Mouse (Mus musculus) kidney, postnatal 14 days (tissue): ENCODE results near the gene Omt2b.
A peak's percentile ranks its signal among the peaks of the same experiment; 100 is the strongest.
"Not testable (repeated sequence)": the region's sequence is repeated elsewhere in the genome, so short reads cannot be mapped to it uniquely, and the experiment has no call there.

ENCODE experiments used
- DNase-seq: peaks from one replicate; pipeline ENCODE4 v3.0.0; 2022; ENCODE audit warnings: mixed read lengths

Omt2b gene

DNA sequence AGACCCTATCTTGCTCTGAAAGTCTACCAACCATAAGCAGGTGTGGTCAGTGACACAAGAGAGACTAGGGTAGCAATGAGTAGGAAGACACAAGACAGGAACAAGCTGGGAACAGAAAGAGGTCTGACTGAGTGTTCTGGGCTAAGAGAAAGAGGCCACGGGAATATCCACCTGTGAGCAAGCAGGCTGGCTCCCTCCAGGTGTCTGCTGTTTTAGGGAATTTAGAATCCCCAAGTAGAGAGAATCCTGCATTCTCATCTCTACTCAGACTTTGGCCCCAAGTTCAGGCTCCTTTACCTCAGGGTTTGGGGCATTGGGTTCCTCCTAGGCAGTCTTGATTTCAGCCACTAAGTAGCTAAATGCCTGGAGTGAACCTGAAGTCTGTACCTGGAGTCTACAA is at the start of gene Omt2b:
Gene Omt2b, plus strand, starts transcription at position 301 of the 400 bp plus-strand sequence.
- DNase-seq, result not testable (repeated sequence)

DNA sequence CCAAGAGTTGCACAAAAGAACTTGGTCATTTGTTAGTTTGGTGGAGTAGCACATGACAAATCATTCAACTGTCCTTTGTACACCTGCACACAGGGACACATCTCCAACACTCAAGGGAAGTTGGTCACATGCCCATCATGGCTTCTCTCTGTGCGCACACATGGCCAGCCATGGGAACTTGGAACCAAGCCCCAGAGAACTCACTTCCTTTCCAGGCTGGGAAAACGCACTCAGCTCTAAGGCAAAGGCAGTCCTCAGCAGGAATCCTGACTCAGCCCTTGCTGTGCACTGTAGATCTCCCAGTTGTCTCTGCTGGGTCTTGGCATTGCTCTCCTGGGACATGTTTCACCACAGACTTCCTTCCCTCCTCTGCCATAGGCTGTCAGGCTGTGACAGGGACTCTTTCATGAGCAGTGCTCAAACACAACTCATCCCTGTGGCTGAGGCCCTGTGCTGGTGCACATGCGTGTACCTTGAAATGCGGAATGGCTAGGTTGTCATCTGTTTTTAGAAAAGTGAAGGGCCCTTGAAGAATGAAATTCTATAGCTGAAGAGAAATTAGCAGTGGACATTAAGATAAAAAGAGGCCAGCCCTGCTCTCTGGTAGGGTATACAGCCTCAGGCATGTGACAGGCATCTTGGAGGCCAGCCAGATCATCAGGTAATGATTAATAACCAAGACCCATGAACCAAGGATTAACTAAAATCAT is 45.2 kb upstream of the Omt2b start:
- DNase-seq, result peak; percentile 78

DNA sequence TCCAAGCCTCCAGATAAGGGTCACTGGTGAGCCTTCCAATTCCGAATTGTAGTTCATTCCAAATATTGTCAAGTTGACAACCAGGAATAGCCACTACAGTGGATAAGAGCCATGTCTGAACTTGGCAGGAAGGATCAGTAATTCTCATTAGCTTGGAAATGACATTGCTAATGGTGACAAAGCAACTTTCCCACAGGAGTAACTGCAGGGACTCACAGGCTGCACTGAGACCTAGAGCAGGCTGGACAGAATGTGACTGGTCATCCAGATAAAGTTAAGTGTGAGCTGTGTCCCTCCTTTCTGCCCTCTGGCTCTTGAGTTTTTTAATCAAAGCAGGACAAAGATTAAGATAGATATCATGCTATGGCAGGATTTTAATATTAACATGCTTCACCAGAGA is 38.3 kb upstream of the Omt2b start:
- not testable (repeated sequence) for DNase-seq

DNA sequence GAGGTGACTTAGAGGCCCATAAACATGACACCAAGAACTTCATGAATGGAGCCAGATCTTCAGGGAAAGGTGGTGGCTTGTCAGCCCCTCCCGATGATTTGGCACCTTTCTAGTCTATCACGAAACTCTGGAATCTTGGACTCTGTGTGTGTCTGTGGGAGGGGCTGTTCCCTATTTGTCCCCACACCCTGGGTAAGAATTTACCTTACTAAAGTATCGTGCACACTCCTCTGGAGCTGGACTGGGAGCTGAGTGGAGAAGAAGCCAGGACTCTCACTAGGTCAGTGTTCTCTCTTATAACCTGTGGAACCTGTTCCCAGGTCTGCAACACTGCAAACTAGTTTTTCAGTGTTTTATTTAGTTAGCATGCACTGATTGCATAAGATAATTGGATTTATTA is 37.7 kb upstream of the Omt2b start, which contains the start of gene Gm10639:
Gene Gm10639, plus strand, starts transcription at position 201 of the 400 bp plus-strand sequence.
- not testable (repeated sequence) for DNase-seq

DNA sequence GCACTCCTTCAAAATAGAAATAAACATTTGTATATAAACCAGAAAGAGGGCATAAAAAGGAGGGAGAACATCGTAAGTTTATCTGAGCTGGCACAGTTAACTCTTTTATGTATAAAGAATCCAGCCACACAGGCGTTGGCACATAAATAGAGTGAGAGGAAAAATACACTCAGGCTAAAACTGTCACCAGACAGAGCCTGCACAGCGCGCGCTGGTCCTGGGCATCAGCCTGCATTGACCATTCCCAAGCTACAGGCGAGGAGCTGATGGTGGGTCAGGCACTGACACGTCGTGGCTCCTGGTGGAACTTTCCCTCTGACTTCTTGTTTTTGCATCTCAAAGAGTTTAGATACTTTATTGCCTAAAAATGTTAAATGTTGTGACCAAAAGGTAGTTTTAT is 34.9 kb upstream of the Omt2b start:
- DNase-seq, result not testable (repeated sequence)

DNA sequence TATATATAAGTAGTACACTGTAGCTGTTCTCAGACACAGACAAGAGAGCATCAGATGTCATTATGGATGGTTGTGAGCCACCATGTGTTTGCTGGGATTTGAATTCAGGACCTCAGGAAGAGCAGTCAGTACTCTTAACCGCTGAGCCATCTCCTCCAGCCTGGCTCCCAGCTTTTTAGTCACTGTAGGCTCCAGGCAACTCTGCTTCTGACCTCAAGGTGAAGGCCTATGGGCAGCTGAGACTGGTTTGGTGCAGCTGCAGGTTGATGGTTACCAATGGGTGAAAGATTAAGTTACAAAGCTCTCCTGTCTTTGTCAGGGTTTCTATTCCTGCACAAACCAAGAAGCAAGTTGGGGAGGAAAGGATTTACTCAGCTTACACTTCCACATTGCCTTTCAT is 33.7 kb upstream of the Omt2b start:
- DNase-seq, result peak; percentile 5

DNA sequence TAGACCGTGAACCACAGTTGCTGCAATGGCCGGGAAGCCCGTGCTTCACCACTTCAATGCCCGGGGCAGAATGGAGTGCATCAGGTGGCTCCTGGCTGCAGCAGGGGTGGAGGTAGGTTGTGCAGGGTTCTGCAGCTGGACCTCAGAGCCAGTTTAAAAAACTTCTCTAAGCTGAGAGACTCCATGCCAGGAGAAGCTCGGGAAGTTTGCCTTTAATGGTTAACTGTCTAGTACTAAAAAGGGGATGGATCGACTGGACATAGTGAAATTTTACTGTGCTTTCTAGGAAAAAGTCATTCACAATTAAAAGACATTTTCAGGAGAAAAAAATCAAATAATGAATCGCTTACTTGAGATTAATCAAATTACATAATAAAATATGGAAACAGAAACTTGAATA is 32.6 kb upstream of the Omt2b start:
- DNase-seq, result not testable (repeated sequence)

DNA sequence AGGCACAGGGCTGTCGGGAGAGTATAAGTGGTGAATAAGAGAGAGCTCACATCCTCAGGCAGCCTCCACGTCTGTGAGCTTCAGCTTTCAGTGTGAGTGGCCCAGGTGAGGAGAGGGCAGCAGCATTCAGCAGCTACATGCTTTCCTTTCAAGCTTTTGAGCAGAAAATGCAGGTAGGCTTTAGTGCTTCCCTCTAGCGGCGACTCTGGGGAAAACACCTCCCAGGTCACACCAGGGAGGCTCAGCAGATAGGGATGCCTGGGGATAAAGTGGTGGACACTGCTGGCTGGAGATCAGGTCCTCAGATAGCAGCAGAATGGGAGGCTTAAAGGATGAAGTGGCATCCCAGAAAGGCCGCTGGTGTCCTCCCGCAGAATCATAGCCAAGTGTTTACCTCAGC is 31.3 kb upstream of the Omt2b start:
- DNase-seq, result peak; percentile 41

DNA sequence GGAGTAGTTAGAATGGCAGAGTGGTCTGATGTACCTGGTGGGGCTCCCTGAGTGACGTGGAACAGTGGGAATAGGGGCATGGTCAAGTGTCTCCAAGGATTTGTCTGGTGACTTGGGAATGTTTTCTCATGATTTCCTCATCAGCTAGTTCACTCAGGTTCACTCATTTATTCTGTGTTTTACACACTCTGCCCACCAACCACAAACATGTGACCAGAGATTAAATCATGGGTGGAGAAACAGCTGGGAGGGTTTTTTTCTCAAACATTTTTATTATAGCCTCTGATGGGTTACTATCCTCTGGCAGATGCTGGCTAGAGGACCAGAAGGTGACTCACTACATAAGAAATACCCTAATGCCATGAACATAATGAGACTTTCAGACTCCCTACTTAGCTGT is 29.2 kb upstream of the Omt2b start:
- DNase-seq, result no peak

DNA sequence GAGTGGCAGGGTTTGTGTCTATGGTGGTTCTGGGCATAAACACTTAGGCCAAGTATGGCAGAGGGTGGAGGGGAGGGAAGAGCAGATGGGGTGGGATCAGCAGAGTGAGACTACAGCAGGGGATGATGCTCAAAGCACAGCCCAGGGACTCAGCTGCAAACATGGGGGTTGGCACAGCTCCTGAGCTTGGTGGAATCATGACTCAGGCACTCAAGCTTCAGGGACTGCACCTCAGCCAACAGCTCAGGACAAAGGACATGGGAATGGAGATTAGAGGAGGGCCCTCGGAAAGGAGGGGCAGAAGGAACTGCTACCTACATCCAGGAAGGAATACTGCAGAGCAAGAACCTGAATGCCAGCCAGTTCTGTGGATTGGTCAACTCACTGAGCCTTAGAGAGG is 28.2 kb upstream of the Omt2b start:
- DNase-seq, result not testable (repeated sequence)

DNA sequence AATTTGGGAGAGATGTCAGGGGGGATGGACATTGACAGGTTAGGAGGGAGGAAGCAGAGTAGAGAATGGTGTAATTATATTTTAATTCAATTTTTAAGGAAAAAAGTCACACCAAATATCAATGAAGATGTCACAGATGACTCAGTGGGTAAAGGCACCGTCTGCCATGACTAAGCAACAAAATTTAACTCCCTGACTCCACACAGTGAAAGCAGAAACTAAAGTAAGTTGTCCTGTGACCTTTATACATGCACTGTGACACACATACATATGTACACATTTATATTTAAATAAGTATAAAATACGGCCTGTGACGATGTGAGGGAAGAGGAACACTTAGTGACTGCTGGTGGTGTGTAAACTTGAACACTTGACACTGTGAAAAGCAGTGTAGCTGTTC is 19.3 kb upstream of the Omt2b start:
- DNase-seq, result not testable (repeated sequence)

DNA sequence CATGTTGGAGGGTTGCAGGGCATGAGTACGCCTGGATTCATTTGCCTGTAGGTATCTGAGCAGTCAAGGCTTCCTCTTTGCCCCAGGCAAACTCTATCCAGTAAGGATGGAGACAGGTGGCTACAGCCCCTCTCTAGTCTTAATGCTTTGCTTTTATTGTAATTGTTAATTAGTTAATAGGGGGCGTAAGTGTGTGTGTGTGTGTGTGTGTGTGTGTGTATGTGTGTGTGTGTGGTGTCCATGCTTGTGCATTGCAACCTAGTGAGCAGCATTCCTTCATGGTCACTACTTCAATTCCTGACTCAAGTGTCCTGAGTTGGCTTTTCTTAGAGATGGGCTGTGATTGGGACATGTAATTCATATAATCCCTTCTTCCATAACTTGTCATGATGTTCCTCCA is 12.7 kb upstream of the Omt2b start, which contains the start of gene Omt2a:
Gene Omt2a, minus strand, starts transcription at position 101 of the 400 bp plus-strand sequence.
- no peak for DNase-seq

DNA sequence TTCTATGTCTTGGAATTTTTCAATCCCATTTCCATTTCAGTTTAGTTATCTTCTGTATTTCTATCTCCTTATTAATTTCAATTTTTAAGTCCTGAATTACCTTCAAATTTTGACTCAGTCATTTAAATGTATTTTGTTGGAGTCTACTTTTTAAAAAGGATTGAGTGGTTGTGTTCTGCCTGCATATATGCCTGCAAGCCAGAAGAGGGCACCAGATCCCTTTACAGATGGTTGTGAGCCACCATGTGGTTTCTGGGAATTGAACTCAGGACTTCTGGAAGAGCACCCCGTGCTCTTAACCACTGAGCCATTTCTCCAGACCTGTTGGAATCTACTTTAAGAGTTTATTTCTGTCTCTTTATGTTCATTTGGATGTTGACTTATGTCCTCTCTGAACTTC is 7.9 kb upstream of the Omt2b start:
- DNase-seq, result no peak

DNA sequence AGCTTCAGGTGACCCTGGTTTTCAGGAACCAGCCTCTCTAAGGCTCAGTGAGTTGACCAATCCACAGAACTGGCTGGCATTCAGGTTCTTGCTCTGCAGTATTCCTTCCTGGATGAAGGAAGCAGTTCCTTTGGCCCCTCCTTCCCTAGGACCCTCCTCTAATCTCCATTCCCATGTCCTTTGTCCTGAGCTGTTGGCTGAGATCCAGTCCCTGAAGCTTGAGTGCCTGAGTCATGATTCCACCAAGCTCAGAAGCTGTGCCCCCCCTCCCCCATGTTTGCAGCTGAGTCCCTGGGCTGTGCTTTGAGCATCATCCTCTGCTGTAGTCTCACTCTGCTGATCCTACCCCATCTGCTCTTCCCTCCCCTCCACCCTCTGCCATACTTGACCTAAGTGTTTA is 9.7 kb downstream of the Omt2b start:
- peak; percentile 7 for DNase-seq

DNA sequence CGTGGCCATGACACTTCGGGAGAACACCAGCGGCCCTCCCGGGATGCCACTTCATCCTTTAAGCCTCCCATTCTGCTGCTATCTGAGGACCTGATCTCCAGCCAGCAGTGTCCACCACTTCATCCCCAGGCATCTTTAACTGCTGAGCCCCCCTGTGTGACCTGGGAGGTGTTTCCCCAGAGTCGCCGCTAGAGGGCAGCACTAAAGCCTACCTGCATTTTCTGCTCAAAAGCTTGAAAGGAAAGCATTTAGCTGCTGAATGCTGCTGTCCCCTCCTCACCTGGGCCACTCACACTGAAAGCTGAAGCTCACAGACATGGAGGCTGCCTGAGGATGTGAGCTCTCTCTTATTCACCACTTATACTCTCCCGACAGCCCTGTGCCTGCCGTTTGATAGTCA is 12.9 kb downstream of the Omt2b start:
- peak; percentile 29 for DNase-seq

DNA sequence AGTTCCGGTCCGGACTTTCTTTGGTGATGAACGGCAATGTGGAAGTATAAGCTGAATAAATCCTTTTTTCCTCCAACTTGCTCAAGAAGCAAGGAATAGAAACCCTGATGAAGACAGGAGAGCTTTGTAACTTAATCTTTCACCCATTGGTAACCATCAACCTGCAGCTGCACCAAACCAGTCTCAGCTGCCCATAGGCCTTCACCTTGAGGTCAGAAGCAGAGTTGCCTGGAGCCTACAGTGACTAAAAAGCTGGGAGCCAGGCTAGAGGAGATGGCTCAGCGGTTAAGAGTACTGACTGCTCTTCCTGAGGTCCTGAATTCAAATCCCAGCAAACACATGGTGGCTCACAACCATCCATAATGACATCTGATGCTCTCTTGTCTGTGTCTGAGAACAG is 15.1 kb downstream of the Omt2b start:
- DNase-seq, result not testable (repeated sequence)

DNA sequence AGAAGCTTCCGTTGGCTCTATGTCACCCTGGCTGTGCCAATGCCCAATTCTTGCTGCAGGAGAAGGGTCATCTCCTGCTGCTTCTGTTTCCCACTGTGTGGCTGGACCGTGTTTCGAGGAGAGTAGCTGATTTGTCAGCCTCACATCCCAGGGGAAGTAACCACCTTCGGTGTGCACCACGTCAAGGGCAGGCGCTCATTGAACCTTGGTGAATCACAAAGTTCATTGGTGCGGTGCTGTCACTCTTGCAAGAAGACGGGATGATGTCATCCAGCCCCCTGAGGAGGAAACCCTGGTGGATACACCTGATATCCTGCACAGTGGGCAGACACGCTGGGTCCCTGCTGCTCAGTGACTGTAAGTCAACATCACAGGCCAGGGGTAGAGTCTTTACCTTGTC is 15.7 kb downstream of the Omt2b start:
- DNase-seq, result not testable (repeated sequence)

DNA sequence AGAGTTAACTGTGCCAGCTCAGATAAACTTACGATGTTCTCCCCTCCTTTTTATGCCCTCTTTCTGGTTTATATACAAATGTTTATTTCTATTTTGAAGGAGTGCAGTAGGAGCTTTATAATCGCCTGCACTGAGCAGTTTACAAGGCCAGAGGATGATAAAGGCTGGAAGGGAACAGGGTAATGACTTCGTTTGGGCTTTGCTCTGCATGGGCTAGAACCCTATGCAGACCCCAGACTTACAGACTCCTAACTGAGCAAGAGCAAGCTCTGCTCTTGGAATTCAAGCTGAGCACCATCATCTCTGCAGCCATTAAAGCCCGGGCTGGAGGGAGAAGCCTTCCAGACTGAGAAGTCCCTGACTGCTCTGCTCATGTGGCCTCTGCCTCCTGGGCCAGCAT is 17.8 kb downstream of the Omt2b start:
- DNase-seq, result not testable (repeated sequence)

DNA sequence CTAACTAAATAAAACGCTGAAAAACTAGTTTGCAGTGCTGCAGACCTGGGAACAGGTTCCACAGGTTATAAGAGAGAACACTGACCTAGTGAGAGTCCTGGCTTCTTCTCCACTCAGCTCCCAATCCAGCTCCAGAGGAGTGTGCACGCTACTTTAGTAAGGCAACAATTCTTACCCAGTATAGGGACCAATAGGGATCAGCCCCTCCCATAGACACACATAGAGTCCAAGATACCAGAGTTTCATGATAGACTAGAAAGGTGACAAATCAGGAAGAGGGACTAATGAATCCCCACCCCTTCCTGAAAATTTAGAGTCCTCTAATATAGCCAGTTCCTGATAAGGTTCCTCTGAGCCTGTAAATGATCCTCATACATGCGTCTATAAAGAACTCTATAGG is 19.6 kb downstream of the Omt2b start:
- peak; percentile 6 for DNase-seq

DNA sequence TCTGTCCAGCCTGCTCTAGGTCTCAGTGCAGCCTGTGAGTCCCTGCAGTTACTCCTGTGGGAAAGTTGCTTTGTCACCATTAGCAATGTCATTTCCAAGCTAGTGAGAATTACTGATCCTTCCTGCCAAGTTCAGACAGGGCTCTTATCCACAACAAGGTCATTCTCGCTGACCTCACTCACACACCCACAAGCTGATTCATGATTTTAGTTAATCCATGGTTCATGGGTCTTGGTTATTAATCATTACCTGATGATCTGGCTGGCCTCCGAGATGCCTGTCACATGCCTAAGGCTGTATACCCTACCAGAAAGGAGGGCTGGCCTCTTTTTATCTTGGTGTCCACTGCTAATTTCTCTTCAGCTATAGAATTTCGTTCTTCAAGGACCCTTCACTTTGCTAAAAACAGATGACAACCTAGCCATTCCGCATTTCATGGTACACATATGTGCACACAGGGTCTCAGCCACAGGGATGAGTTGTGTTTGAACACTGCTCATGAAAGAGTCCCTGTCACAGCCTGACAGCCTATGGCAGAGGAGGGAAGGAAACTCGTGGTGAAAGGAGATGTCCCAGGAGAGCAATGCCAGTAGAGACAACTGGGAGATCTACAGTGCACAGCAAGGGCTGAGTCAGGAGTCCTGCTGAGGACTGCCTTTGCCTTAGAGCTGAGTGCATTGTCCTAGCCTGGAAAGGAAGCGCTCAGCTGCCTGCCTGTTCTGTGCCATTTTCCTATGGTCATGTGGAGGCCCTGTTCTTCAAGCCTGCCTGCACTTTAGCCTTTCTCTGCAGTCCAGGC is 21.0 kb downstream of the Omt2b start:
- DNase-seq, result peak; percentile 86

DNA sequence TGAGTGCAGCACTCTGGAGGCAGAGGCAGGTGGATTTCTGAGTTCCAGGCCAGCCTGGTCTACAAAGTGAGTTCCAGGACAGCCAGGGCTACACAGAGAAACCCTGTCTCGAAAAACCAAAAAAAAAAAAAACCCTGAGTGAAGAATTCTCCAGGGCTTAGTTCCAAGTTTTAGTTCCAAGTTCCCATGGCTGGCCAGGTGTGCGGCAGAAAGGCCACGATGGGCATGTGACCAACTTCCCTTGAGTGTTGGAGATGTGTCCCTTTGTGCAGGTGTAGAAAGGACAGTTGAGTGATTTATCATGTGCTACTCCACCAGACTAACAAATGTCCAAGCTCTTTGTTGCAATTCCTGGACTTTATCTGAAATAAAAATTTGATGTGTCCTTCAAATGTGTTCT is 21.8 kb downstream of the Omt2b start:
- peak; percentile 21 for DNase-seq

DNA sequence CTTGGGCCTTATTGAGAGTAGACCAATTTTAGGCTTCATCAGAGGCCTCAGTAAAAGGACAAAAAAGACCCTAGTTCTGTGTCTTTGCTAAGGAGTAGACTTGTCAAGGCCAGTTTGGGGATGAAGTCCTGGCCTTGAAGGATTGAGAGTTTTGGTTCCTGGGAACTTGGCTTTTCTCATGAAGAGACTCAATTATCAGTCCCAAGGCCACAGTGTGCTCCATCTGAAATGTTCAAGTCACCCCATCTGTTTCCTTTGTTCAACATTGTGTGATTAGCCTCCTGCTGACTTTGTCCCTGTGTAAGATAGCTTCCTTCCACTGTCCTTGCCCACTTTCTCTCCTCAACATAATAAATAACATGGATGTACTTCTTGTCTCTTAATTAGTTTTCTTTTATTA is 22.6 kb downstream of the Omt2b start:
- DNase-seq, result not testable (repeated sequence)

DNA sequence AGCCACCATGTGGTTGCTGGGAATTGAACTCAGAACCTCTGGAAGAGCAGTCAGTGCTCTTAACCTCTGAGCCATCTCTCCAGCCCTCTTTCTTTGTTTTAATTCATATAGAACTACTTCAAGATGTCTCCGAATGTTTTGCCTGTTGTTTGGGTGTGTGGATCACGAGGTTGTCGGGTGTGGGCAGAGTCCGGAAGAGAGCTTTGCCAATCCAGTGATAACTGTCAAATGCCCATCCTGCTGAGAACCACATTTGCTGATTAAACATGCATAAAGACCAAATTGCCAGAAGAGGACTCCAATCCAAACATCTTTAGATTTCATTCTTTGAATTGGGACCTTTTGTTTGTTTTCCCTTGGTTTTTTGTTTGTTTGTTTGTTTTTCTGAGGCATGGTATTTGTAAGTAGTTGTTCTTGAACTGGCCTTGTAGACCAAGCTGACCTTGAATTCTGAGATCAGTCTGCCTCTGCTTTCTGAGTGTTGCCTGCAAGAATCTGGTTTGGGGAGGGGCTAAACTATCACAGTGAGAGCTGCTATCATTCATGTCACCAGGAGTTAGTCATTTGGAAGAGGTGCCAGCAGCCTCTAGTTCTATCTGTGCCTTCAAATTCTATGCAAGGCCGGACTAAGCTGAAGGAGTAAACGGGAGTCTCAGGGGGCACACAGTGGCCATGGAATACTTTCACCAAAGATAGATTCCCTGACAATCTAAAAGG is 24.3 kb downstream of the Omt2b start:
- DNase-seq, result no peak
